Mouse (Mus musculus) lung, postnatal 0 days (tissue): ENCODE data around the gene Pard3b.

ENCODE experiments used
- CTCF ChIP-seq: IDR thresholded peaks from 2 replicates; pipeline ENCODE4 v1.5.1; 2016; ENCODE audit warnings: antibody characterized with exemption, mild to moderate bottlenecking
- EP300 ChIP-seq: IDR thresholded peaks from 2 replicates; pipeline ENCODE4 v1.6.1; 2016; ENCODE audit warnings: antibody characterized with exemption, mild to moderate bottlenecking, control low read depth

GRCm38 (mm10) chr1:62666780-62667179 is 1028.2 kb downstream of the Pard3b start:
- no peak for TF ChIP-seq CTCF
- TF ChIP-seq EP300 = no peak
